Mouse (Mus musculus) hindbrain, postnatal 0 days (tissue): ENCODE measurements at regions not wholly inside any gene's neighbourhood (a gene's known extent, or its start where the extent isn't known, plus 50 kb on each side); places are given as distances from the start of the nearest gene placed in this dataset.

Source experiments
- ATAC-seq: fragments of 200-750 bp; cut with Nextera tagmentation; 2 replicates; pipeline ENCODE4 v1.8.0; 2017; ENCODE audit warnings: mild to moderate bottlenecking, moderate TSS enrichment, moderate library complexity
- DNase-seq: peaks from one replicate; pipeline ENCODE4 v3.0.0-alpha.2; 2015; ENCODE audit warnings: low spot score
- H3K27ac ChIP-seq: fragments of 300-500 bp; sonication (generic); 2 replicates; pipeline ENCODE4 v1.5.1; 2014; ENCODE audit warnings: mild to moderate bottlenecking
- H3K27me3 ChIP-seq: fragments of 300-500 bp; sonication (generic); 2 replicates; pipeline ENCODE4 v1.6.1; 2014; ENCODE audit warnings: low read length, mixed read lengths; ENCODE audit not compliant: insufficient read depth
- H3K36me3 ChIP-seq: fragments of 300-500 bp; sonication (generic); 2 replicates; pipeline ENCODE4 v1.6.1; 2014; ENCODE audit warnings: low read length, mixed read lengths; ENCODE audit not compliant: insufficient read depth
- H3K4me1 ChIP-seq: fragments of 300-500 bp; sonication (generic); 2 replicates; pipeline ENCODE4 v1.6.1; 2014; ENCODE audit warnings: antibody characterized with exemption, low read length, mixed read lengths; ENCODE audit not compliant: insufficient read depth
- H3K4me2 ChIP-seq: fragments of 300-500 bp; sonication (generic); 2 replicates; pipeline ENCODE4 v1.6.1; 2014; ENCODE audit warnings: low read depth, mild to moderate bottlenecking, low read length, moderate library complexity, mixed read lengths
- H3K4me3 ChIP-seq: fragments of 300-500 bp; sonication (generic); 2 replicates; pipeline ENCODE4 v1.5.1; 2014; ENCODE audit warnings: low read length
- H3K9ac ChIP-seq: fragments of 300-500 bp; sonication (generic); replicated peaks from 2 replicates; pipeline ENCODE4 v1.6.1; 2014; ENCODE audit warnings: mild to moderate bottlenecking, low read length, moderate library complexity, mixed read lengths
- H3K9me3 ChIP-seq: fragments of 300-500 bp; sonication (generic); 2 replicates; pipeline ENCODE4 v1.6.1; 2016; ENCODE audit warnings: low read length, mixed read lengths
- CTCF ChIP-seq: IDR thresholded peaks from 2 replicates; pipeline ENCODE4 v1.5.1; 2016; ENCODE audit warnings: antibody characterized with exemption, control low read depth, low read depth
- WGBS: fragments of 180-500 bp; shearing (Covaris S2); extraction: QIAGEN DNeasy Blood & Tissue Kit; methylation state at CpG from one replicate; pipeline ENCODE4 v1.1.7; 2014; 5-methylcytosine and 5-hydroxymethylcytosine counted together

DNA sequence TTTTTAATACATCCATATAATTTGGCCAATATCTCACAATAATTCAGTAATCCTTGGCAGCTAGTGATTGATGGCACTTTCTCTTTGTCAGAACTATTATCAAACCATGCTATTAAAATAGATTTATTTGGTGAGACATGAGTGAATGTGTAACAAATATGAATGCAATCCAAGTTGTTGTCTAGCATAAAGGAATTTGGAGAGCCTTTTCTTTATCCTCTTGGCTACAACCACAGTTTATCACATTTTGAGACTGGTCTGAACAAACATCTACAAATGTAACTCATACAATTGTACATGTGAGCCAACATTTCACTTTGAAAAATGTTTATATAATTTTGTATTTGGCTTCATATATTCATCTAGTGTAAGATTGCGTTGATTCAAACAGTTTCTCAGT is 676.5 kb downstream of the Pcdh7 start:
- H3K9me3 ChIP-seq = no peaks in the 10 kb centered on the region
- no peak overlapping the region for H3K27ac ChIP-seq
- DNase-seq = no peak
- H3K4me3 ChIP-seq = no peak overlapping the region
- H3K36me3 ChIP-seq = no peaks in the 10 kb centered on the region
- no peaks in the 10 kb centered on the region for H3K27me3 ChIP-seq
- H3K4me2 ChIP-seq = no peak overlapping the region
- no peaks in the 10 kb centered on the region for H3K4me1 ChIP-seq
- no peak overlapping the region for H3K9ac ChIP-seq
- TF ChIP-seq CTCF = no peak
- ATAC-seq = no peak
- 81% methylated on average over 1 of the region's 1 CpGs for WGBS

DNA sequence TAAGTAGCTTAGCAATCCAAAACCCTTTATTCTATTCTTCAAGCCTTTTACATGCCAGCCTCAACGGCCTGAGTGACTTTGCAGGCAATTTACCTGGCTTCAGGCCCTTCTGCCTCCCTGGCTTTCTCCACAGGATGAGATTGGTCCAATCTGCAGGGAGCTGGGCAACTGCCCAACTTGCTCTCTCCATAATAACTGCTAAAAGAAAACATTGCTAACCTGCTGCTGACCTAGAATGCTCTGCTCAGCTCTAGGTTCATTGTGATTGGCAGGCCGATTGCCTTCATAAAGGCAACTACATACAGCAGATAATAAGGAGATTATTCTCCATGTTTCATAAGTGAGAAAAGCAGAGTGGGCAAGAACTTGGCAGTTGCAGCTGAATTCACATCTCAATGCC is 710.5 kb downstream of the Pcdh7 start:
- no peaks in the 10 kb centered on the region for H3K4me1 ChIP-seq
- DNase-seq (peak; percentile 64), ATAC-seq (no peak)
- H3K27ac ChIP-seq = no peak overlapping the region
- H3K4me2 ChIP-seq = no peak overlapping the region
- TF ChIP-seq CTCF = no peak
- H3K4me3 ChIP-seq = no peak overlapping the region
- H3K9ac ChIP-seq = no peak overlapping the region
- H3K27me3 ChIP-seq = no peaks in the 10 kb centered on the region
- no peaks in the 10 kb centered on the region for H3K9me3 ChIP-seq
- no peaks in the 10 kb centered on the region for H3K36me3 ChIP-seq
- 41% methylated on average over 2 of the region's 2 CpGs for WGBS

DNA sequence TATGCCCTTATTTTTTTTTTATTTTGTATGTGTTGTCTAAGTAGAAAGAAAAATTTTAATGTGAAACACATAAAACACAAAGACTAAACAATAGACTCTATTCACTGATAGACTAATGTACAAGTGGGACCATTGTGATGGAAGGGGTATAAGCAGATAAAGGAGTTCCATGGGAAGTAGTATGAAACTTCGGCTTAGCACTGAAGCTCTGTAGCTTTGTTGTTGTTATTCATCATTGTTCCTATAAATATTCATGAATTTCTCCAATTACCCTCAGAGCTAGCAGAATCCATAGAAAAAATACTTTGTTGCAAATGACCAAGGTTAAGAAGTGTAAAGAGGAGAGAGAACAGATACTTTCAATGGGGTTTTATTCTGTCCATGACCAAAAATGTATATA is 718.7 kb downstream of the Pcdh7 start:
- no peak for DNase-seq
- 23% methylated on average over 1 of the region's 1 CpGs for WGBS
- Histone ChIP-seq H3K4me1 (no peaks in the 10 kb centered on the region), H3K9ac (no peak overlapping the region), H3K36me3 (no peaks in the 10 kb centered on the region), H3K4me2 (no peak overlapping the region), H3K9me3 (no peaks in the 10 kb centered on the region), H3K27ac (no peak overlapping the region), H3K4me3 (no peak overlapping the region), H3K27me3 (no peaks in the 10 kb centered on the region)
- TF ChIP-seq CTCF = no peak
- no peak for ATAC-seq
